Mouse (Mus musculus) forebrain, embryonic 15.5 days (tissue): Measurements from ENCODE around the gene 4930430A15Rik. TPM values are rescaled to one million over a fixed set of nuclear protein-coding genes. Genes with fewer than 3 reads are reported as not detected.

Experiments
- ATAC-seq: fragments of 200-750 bp; cut with Nextera tagmentation; replicated peaks from 2 replicates; pipeline ENCODE4 v1.8.0; 2017; ENCODE audit warnings: mild to moderate bottlenecking, moderate TSS enrichment, moderate library complexity
- H3K27ac ChIP-seq: fragments of 300-500 bp; sonication (generic); replicated peaks from 2 replicates; pipeline ENCODE4 v1.5.1; 2015; ENCODE audit warnings: mild to moderate bottlenecking, inconsistent platforms
- H3K27me3 ChIP-seq: fragments of 300-500 bp; sonication (generic); 2 replicates; pipeline ENCODE4 v1.6.1; 2015; ENCODE audit warnings: inconsistent platforms
- H3K36me3 ChIP-seq: fragments of 300-500 bp; sonication (generic); 2 replicates; pipeline ENCODE4 v1.6.1; 2015; ENCODE audit warnings: mild to moderate bottlenecking, inconsistent platforms
- H3K4me1 ChIP-seq: fragments of 300-500 bp; sonication (generic); 2 replicates; pipeline ENCODE4 v1.6.1; 2015; ENCODE audit warnings: inconsistent platforms
- H3K4me2 ChIP-seq: fragments of 300-500 bp; sonication (generic); replicated peaks from 2 replicates; pipeline ENCODE4 v1.6.1; 2015; ENCODE audit warnings: mild to moderate bottlenecking, inconsistent platforms
- H3K4me3 ChIP-seq: fragments of 300-500 bp; sonication (generic); 2 replicates; pipeline ENCODE4 v1.5.1; 2015; ENCODE audit warnings: mild to moderate bottlenecking, inconsistent platforms
- H3K9ac ChIP-seq: fragments of 300-500 bp; sonication (generic); replicated peaks from 2 replicates; pipeline ENCODE4 v1.6.1; 2015; ENCODE audit warnings: mild to moderate bottlenecking, inconsistent platforms
- H3K9me3 ChIP-seq: fragments of 300-500 bp; sonication (generic); 2 replicates; pipeline ENCODE4 v1.6.1; 2016; ENCODE audit warnings: inconsistent platforms
- WGBS: fragments of 180-500 bp; shearing (Covaris S2); methylation state at CpG from one replicate; pipeline ENCODE4 v1.1.7; 2015; ENCODE audit warnings: mixed read lengths; 5-methylcytosine and 5-hydroxymethylcytosine counted together
- polyA plus RNA-seq: library from polyadenylated mRNA; unstranded; fragments of >200 nt; fragmentation: Nextera tagmentation; extraction: Ambion mirVana; gene quantifications from 2 replicates; pipeline ENCODE4 v1.2.1, GENCODE M21; 2015

The 4930430A15Rik gene
- polyA plus RNA-seq, result not detected in 2 replicates

DNA sequence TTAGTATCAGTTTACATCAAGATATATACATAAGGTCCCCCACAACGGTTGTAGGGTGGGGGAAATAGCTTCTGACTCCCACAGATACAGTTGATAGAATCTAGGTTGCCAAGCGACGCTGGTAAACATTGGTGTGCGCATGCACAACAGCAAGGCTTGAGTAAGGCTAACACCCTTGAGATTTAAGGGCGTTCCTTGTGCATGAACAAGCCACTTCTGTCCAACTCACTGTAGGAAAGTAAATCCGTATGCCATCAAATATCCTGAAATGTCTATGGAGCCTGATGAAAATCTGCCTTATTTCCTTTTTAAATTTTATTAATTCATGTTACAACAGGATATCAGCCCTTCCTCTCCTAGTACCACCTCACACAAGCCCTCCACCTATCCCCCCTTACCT lies at the start of gene 4930430A15Rik:
Gene 4930430A15Rik, minus strand, starts transcription at position 101 of the 400 bp plus-strand sequence.
- Histone ChIP-seq H3K4me3 (no peak within 1 kb of the TSS), H3K9me3 (no peaks in the 10 kb centered on the region), H3K36me3 (no peaks in the 10 kb centered on the region), H3K4me2 (no peak within 1 kb of the TSS), H3K4me1 (no peaks in the 10 kb centered on the region), H3K27me3 (no peaks in the 10 kb centered on the region), H3K9ac (no peak within 1 kb of the TSS), H3K27ac (no peak within 1 kb of the TSS)
- WGBS, result 90% methylated on average over 6 of the region's 6 CpGs
- ATAC-seq, result no peak

DNA sequence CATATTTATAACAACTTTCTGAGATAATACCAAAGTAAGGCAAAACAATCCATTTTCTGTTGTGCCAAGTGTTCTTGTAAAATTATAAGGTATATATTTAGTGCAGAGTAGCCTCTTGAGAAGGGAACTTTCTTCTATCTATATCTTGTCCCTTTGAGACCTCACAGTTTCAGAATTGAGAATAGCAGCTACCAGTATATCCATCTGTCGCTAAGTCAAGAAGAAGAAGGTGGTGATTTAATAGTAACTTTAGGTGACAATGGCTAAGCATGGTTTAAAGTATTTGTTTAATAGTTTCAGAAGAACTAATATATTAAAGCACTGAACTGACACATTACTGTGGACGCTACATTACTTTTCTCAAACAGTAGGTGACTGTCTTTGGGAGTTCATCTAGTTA lies 44.6 kb upstream of the 4930430A15Rik start, which contains the start of gene Olfr1277:
Gene Olfr1277, minus strand, starts transcription at position 101 of the 400 bp plus-strand sequence.
- ATAC-seq, result no peak
- H3K36me3 ChIP-seq, result no peaks in the 10 kb centered on the region
- no peak within 1 kb of the TSS for H3K4me2 ChIP-seq
- 86% methylated on average over 2 of the region's 2 CpGs for WGBS
- H3K27me3 ChIP-seq, result no peaks in the 10 kb centered on the region
- H3K9me3 ChIP-seq, result no peaks in the 10 kb centered on the region
- no peak within 1 kb of the TSS for H3K9ac ChIP-seq
- no peaks in the 10 kb centered on the region for H3K4me1 ChIP-seq
- H3K27ac ChIP-seq, result no peak within 1 kb of the TSS
- H3K4me3 ChIP-seq, result no peak within 1 kb of the TSS

DNA sequence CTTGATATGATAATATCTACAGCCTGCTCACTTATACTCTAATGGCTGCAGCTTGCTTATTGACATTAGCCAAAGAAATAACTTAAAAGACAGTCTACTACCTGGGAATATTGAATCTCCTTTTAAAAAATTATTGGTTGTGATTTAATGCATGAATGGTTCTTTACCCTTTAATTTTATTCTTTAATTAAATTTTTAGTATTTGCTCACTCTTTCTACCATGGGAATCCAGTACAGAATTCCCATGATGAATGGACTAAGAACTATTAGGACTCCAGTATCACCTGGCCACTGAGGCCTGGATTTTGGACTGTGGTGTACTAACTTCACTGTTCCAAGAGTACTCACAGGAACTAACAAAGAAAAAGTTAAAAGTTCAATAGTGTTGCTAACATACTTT lies 24.8 kb upstream of the 4930430A15Rik start, which contains the start of gene Olfr1276:
Gene Olfr1276, plus strand, starts transcription at position 301 of the 400 bp plus-strand sequence.
- H3K9me3 ChIP-seq, result no peaks in the 10 kb centered on the region
- no peak within 1 kb of the TSS for H3K4me3 ChIP-seq
- H3K9ac ChIP-seq, result no peak within 1 kb of the TSS
- H3K27ac ChIP-seq, result no peak within 1 kb of the TSS
- H3K4me1 ChIP-seq, result no peaks in the 10 kb centered on the region
- no peak within 1 kb of the TSS for H3K4me2 ChIP-seq
- ATAC-seq, result no peak
- no peaks in the 10 kb centered on the region for H3K36me3 ChIP-seq
- H3K27me3 ChIP-seq, result no peaks in the 10 kb centered on the region

DNA sequence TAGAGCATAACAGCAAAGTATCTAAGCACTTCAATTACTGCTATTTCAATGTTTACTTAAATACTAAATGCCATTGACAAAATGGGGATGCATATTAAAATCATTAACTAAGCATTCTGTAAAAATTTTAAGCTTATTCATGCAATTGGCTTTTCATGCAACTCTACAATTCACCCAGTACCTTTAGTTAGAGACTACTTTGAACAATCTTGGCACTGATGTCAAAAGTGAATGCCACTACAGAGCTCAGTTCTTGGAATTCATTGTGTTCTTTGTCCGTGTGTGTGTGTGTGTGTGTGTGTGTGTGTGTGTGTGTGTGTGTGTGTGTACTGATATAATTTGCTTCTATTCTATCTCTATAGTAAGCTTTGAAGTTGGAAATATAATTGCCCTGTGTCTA lies 5.8 kb upstream of the 4930430A15Rik start, which contains the start of gene Olfr1275:
Gene Olfr1275, minus strand, starts transcription at position 101 of the 400 bp plus-strand sequence.
- H3K4me1 ChIP-seq, result no peaks in the 10 kb centered on the region
- no peaks in the 10 kb centered on the region for H3K27me3 ChIP-seq
- no peak within 1 kb of the TSS for H3K9ac ChIP-seq
- H3K9me3 ChIP-seq, result no peaks in the 10 kb centered on the region
- no peaks in the 10 kb centered on the region for H3K36me3 ChIP-seq
- H3K4me3 ChIP-seq, result no peak within 1 kb of the TSS
- no peak within 1 kb of the TSS for H3K4me2 ChIP-seq
- 67% methylated on average over 1 of the region's 1 CpGs for WGBS
- H3K27ac ChIP-seq, result no peak within 1 kb of the TSS
- ATAC-seq, result no peak

DNA sequence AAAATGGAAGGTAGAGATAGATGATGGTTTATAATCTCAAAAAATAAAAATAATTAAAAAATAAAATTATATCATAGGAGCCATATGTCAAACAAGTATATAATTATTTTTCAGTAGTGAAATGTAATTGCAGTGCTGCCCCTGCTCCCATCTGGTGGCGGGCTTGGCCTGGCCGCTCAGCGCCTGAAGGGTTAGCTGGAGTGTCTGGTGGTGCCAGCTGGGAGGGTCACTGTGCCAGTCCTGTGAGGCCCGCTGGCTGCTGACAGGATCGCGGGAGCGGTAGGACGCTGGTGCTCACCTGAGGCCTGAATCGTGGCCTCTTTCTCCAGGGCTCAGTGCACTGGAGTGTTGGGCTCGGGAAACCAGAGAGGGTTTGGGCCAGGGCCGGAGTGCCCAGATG lies 47.3 kb downstream of the 4930430A15Rik start:
- H3K4me1 ChIP-seq, result no peaks in the 10 kb centered on the region
- WGBS, result 94% methylated on average over 11 of the region's 11 CpGs
- no peak for ATAC-seq
- H3K36me3 ChIP-seq, result no peaks in the 10 kb centered on the region
- H3K4me2 ChIP-seq, result no peak overlapping the region
- no peak overlapping the region for H3K27ac ChIP-seq
- H3K4me3 ChIP-seq, result no peak overlapping the region
- H3K9me3 ChIP-seq, result no peaks in the 10 kb centered on the region
- no peaks in the 10 kb centered on the region for H3K27me3 ChIP-seq
- H3K9ac ChIP-seq, result no peak overlapping the region

DNA sequence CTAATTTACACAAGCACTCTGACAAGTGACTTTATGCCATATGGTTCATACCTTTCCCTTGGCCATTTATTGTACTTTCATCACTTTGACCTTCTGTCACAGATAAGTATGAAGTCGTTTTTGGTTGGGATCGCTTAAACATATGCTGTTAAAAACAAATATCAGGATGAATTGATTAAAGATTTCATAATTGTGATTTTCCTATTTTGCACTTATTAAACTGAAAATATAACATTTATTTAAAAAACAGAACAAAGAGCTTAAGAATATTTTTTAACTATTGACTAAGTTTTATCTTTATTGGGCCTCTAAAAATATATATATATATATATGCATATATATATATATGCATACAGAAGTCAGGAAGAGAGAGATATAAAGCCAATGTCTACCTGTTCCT lies 76.6 kb downstream of the 4930430A15Rik start, which contains the start of gene Gm15130:
Gene Gm15130, minus strand, starts transcription at position 101 of the 400 bp plus-strand sequence.
- no peak within 1 kb of the TSS for H3K27ac ChIP-seq
- 87% methylated on average over 2 of the region's 2 CpGs for WGBS

DNA sequence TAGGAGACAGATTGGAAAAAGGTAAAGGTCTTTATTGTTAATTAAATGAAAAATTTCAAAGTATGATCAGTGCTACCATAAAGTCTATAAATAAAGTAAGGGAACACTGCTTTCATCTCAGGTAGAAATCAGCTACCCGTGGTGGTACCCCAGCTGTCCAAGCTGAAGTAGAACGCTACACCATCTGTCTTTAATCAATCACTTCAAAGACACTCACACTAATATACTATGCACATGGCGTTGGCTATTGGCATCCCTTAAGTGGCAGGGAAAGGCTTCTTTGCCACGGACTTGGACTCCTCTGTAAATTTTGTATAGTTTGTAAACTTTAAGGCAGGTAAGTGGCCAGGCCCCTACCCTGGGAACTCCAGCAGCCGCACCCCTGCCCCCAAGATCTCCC lies 93.7 kb downstream of the 4930430A15Rik start:
- no peak overlapping the region for H3K27ac ChIP-seq
- no peaks in the 10 kb centered on the region for H3K9me3 ChIP-seq
- H3K27me3 ChIP-seq, result no peaks in the 10 kb centered on the region
- no peak overlapping the region for H3K9ac ChIP-seq
- WGBS, result 75% methylated on average over 5 of the region's 5 CpGs
- no peaks in the 10 kb centered on the region for H3K36me3 ChIP-seq
- no peak overlapping the region for H3K4me2 ChIP-seq
- no peaks in the 10 kb centered on the region for H3K4me1 ChIP-seq
- no peak for ATAC-seq
- no peak overlapping the region for H3K4me3 ChIP-seq

More for the DNA sequence above, 76.6 kb downstream of the 4930430A15Rik start, which contains the start of gene Gm15130:
- H3K4me2 ChIP-seq, result no peak within 1 kb of the TSS
- no peaks in the 10 kb centered on the region for H3K4me1 ChIP-seq
- H3K9ac ChIP-seq, result no peak within 1 kb of the TSS
- no peaks in the 10 kb centered on the region for H3K9me3 ChIP-seq
- H3K4me3 ChIP-seq, result no peak within 1 kb of the TSS
- ATAC-seq, result no peak
- no peaks in the 10 kb centered on the region for H3K27me3 ChIP-seq
- H3K36me3 ChIP-seq, result no peaks in the 10 kb centered on the region

Other genes with a start within 250 kb of the 4930430A15Rik start
- not detected in 2 replicates for gene Gm13941, start 123.6 kb downstream of the 4930430A15Rik start, polyA plus RNA-seq
- gene Gm15130, start 76.7 kb downstream of the 4930430A15Rik start, polyA plus RNA-seq, result not detected in 2 replicates
- not detected in 2 replicates for gene Olfr1275, start 5.7 kb upstream of the 4930430A15Rik start, polyA plus RNA-seq
- not detected in 2 replicates for gene Olfr1276, start 24.9 kb upstream of the 4930430A15Rik start, polyA plus RNA-seq
- not detected in 2 replicates for gene Olfr1277, start 44.5 kb upstream of the 4930430A15Rik start, polyA plus RNA-seq
- not detected in 2 replicates for gene Olfr1278, start 60.5 kb upstream of the 4930430A15Rik start, polyA plus RNA-seq
- gene Olfr1279, start 71.0 kb upstream of the 4930430A15Rik start, polyA plus RNA-seq, result not detected in 2 replicates
- not detected in 2 replicates for gene Olfr1280, start 84.4 kb upstream of the 4930430A15Rik start, polyA plus RNA-seq
- gene Olfr1281, start 96.9 kb upstream of the 4930430A15Rik start, polyA plus RNA-seq, result not detected in 2 replicates
- not detected in 2 replicates for gene Olfr1282, start 106.5 kb upstream of the 4930430A15Rik start, polyA plus RNA-seq
- gene Olfr1283, start 137.2 kb upstream of the 4930430A15Rik start, polyA plus RNA-seq, result not detected in 2 replicates
- not detected in 2 replicates for gene Olfr1284, start 145.9 kb upstream of the 4930430A15Rik start, polyA plus RNA-seq
- gene Olfr1286, start 193.5 kb upstream of the 4930430A15Rik start, polyA plus RNA-seq, result not detected in 2 replicates
- gene Olfr1287, start 219.5 kb upstream of the 4930430A15Rik start, polyA plus RNA-seq, result not detected in 2 replicates
- not detected in 2 replicates for gene Olfr1288, start 244.5 kb upstream of the 4930430A15Rik start, polyA plus RNA-seq